7 mouse cellular contexts compared by ENCODE assay signal in the genomic region with DNA sequence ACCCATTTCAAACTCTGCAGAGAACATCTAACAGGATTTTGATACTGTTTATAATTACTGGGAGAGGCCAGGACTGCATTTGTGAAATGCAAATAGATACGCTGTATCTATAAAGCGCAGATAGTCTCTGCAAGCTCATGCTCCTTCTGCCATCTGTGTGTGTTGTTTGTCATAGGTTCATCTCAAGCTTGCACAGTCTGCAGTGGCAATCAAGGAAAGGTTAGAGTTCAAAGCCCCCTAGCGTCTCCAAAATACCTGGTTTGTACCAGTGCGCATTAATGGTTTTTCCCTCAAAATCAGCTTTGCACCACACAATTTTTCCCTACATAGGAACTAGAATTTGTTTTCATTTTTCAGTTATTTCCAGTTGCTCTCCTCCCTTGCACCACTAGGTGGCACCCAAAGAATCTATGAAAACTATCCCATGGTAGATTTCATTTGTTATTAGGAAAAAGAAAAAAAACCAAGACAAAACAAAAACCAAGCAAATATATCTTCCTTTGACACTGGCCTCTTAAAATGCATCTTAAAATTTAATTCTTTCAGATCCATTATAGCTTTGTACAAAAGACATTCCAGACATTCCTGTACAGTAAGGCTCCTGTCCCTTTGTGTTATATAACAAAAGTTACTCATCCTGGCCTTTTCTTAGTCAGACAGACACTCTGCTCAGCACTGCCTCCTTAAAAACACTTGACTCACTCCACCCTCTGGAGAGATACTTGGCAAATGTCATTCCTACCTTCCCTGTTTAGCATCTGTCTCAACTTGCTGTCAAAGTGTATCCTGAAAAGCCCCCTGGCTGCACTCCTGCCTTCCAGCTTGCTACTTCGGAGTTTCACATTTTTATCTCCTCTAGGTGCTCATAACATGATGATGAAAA.
DNase-seq lines count a peak whose midpoint lies in the region; ATAC-seq lines count a peak whose summit lies in the region.

No protein-coding gene starts in this region.

- ATAC-seq in forebrain, embryonic 13.5 days = peak; percentile 79
- ATAC-seq in kidney, embryonic 14.5 days (ENCODE audit: low FRiP score, low TSS enrichment) = 0 out of 2 replicates have a peak, but pooled peaks have one; percentile 43
- ATAC-seq in limb, embryonic 13.5 days (ENCODE audit: low FRiP score, low read depth) = 0 out of 2 replicates have a peak, but pooled peaks have one; percentile 24

- no peak overlapping the region for H3K27ac ChIP-seq in forebrain, embryonic 13.5 days
- no peak overlapping the region for H3K27ac ChIP-seq in kidney, embryonic 14.5 days (ENCODE audit: low read depth, low read length)
- H3K27ac ChIP-seq in limb, embryonic 13.5 days = no peak overlapping the region

- H3K4me3 ChIP-seq in forebrain, embryonic 13.5 days = no peak overlapping the region
- H3K4me3 ChIP-seq in kidney, embryonic 14.5 days (ENCODE audit: low read length) = no peak overlapping the region
- no peak overlapping the region for H3K4me3 ChIP-seq in limb, embryonic 13.5 days

- H3K9me3 ChIP-seq in forebrain, embryonic 13.5 days (replicated peaks) = no peaks in the 10 kb centered on the region
- no peaks in the 10 kb centered on the region for H3K9me3 ChIP-seq in kidney, embryonic 14.5 days (ENCODE audit: control insufficient read depth, low read length)
- no peaks in the 10 kb centered on the region for H3K9me3 ChIP-seq in limb, embryonic 13.5 days

- no peaks in the 10 kb centered on the region for H3K4me1 ChIP-seq in forebrain, embryonic 13.5 days
- no peaks in the 10 kb centered on the region for H3K4me1 ChIP-seq in kidney, embryonic 14.5 days (ENCODE audit: control insufficient read depth, insufficient read depth, low read length)
- H3K4me1 ChIP-seq in limb, embryonic 13.5 days = no peaks in the 10 kb centered on the region

- H3K9ac ChIP-seq in forebrain, embryonic 13.5 days = no peak overlapping the region
- H3K9ac ChIP-seq in kidney, embryonic 14.5 days (ENCODE audit: low read depth, low read length) = no peak overlapping the region
- H3K9ac ChIP-seq in limb, embryonic 13.5 days = no peak overlapping the region

- DNase-seq in 3134 (ENCODE audit: extremely low read depth, insufficient read length, low spot score) (peak; percentile 46), A20 (ENCODE audit: low read depth, low spot score) (peak; percentile 40)
- peak; percentile 44 for DNase-seq in c-Kit-positive CD71-negative TER-119-negative erythroid progenitor cells, embryonic 14.5 days (ENCODE audit: low read depth)
- DNase-seq in retina, postnatal 1 day = peak; percentile 45

- no peak overlapping the region for H3K4me2 ChIP-seq in forebrain, embryonic 13.5 days
- H3K4me2 ChIP-seq in kidney, embryonic 14.5 days (replicated peaks; ENCODE audit: low read depth, low read length) = no peak overlapping the region
- H3K4me2 ChIP-seq in limb, embryonic 13.5 days (replicated peaks) = no peak overlapping the region

- no peaks in the 10 kb centered on the region for H3K36me3 ChIP-seq in forebrain, embryonic 13.5 days (ENCODE audit: poor library complexity, severe bottlenecking)
- no peaks in the 10 kb centered on the region for H3K36me3 ChIP-seq in kidney, embryonic 14.5 days (ENCODE audit: control insufficient read depth, insufficient read depth, low read length)
- H3K36me3 ChIP-seq in limb, embryonic 13.5 days = no peaks in the 10 kb centered on the region

- H3K27me3 ChIP-seq in forebrain, embryonic 13.5 days = no peaks in the 10 kb centered on the region
- no peaks in the 10 kb centered on the region for H3K27me3 ChIP-seq in kidney, embryonic 14.5 days (ENCODE audit: control insufficient read depth, insufficient read depth, low read length)
- H3K27me3 ChIP-seq in limb, embryonic 13.5 days = no peaks in the 10 kb centered on the region

- 78% methylated on average over 5 of the region's 5 CpGs for WGBS in forebrain, embryonic 13.5 days
- 79% methylated on average over 5 of the region's 5 CpGs for WGBS in kidney, embryonic 14.5 days
- WGBS in limb, embryonic 13.5 days = 70% methylated on average over 5 of the region's 5 CpGs

Comparison
In these comparisons a context has a peak if more than half of its experiments do, and no peak if none do; other contexts are left out.
1. ATAC-seq: peak in every context shown above with its lines; median percentile 79 in forebrain, embryonic 13.5 days; 43 in kidney, embryonic 14.5 days; 24 in limb, embryonic 13.5 days.